Mouse (Mus musculus) gonadal fat pad, adult 2 months (tissue): Measurements from ENCODE around the gene Crkl. TPM values are rescaled to one million over a fixed set of nuclear protein-coding genes. Genes with fewer than 3 reads are reported as not detected.

Source experiments
- DNase-seq: peaks from one replicate; pipeline ENCODE4 v3.0.0-alpha.2; 2012; ENCODE audit warnings: low read depth
- polyA plus RNA-seq: library from polyadenylated mRNA; depleted of rRNA; stranded (reverse); fragments of >200 nt; gene quantifications from 2 replicates; pipeline ENCODE4 v1.2.3, GENCODE M21; 2012; rRNA removed

Crkl gene
- polyA plus RNA-seq: 28.0 and 28.5 TPM in 2 replicates

DNA sequence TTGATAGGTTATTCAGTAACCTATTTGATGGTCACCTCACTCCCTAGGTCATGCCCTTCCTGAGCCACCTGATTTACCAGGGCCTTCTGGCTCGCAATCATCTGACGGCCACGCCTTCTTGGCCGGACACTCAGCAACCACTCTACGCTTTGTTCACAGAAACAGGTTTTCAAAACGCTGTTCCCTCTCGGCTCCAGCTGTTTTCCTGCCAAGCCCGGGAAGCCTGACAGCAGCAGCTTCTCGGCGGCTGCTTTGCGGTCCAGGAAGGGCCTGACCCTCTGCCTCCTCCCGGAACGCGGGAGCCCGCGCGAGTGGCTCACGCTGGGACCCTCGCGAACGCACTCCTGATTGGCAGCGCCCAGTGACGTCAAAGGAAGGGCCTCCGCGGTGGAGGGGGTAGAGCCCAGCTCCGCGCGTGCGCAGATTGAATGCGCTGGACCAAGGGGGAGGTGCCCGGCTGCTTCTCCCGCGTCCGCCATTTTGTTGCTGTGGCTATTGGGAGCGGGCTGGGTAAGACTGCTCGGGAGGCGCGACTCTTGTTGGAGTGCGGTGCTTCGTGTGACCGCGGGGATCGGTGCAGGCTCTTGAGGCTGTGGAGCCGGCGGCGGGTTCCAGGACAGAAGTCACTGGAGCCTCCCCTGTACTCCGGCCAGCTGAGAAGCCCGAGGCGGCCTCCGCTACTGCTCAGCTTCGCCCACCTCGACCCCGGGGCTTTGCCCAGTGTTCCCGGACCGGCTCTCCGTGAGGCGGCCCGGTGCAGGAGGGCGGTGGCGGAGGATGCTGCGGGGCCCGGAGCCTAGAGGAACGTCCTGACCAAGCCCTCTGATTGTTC lies at the start of gene Crkl:
Gene Crkl, plus strand, starts transcription at position 447 of the 832 bp plus-strand sequence.
- peak; percentile 64 for DNase-seq

DNA sequence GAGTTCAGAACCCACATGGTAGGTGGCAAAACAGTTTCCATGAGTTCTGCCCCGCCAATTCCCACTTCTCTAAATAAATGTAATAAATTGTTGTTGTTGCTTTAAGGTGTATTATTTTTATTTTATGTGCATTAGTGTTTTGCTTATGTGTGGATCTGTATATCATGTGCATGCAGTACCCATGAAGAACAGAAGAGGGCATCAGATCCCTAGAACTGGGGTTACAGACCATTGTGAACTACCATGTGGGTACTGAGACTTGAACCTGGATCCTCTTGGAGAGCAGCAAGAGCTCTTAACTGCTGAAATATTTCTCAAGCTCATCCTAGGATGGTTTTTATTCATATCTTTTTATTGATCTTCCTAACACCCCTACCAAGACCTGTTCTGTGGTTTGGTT lies 48.9 kb upstream of the Crkl start:
- DNase-seq: no peak

DNA sequence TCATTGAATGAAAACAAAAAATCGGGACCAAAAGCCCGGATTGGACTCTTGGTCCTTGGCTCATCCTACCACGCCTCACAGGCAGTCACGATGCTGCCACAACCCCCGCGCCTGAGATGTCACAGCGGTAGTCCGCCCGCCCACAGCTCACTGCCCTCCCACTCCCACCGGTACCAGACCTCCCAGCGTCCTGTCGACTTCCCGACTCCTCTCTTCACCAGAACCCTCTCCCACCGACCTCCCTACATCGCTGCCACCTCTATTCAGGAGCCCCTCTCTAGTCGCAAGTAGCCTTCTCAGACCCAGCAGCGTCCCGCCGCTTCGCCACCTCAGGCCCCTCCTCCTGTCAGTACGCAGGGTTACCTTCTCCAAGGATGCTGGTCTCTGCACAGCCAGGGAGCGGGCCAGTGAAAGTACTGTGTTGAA lies 46.5 kb upstream of the Crkl start:
- no peak for DNase-seq

DNA sequence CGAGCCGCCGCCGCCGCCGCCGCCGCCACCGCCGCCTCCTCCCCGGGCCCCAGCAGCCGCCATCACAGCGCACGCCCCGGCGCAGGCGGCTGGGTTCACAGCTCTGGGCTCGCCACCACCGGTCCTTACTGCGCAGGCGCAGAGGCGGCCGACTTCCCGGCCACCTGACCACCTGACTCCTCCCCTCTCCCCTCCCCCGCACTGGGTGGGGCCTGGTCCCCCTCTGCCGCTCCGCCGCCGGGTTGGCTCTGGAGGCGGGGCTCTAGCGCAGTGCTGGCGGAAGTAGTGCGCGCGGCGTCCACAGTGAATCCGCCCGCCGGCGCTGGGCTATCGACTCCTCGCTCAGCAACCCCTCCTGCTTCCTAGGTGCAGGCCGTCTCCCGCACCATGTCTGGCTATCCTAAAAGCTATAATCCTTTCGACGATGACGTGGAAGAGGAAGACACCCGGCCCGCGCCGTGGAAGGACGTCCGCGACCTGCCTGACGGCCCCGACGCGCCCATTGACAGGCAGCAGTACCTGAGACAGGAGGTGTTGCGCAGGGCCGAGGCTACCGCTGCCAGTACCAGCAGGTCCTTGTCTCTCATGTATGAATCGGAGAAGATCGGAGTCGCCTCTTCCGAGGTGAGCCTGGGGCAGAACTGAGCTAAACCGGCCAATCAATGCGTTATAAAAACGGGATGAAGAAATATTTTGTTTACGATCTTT lies 45.9 kb upstream of the Crkl start, which contains the start of the genes Snap29 and Pi4ka:
Gene Snap29, plus strand, starts transcription at position 251 of the 708 bp plus-strand sequence.
Gene Pi4ka, minus strand, starts transcription at position 579 of the 708 bp plus-strand sequence.
- DNase-seq: peak; percentile 44

- DNase-seq: no peak
Measured at GRCm38 (mm10) chr16:17406512-17407231, 45.1 kb upstream of the Crkl start.

DNA sequence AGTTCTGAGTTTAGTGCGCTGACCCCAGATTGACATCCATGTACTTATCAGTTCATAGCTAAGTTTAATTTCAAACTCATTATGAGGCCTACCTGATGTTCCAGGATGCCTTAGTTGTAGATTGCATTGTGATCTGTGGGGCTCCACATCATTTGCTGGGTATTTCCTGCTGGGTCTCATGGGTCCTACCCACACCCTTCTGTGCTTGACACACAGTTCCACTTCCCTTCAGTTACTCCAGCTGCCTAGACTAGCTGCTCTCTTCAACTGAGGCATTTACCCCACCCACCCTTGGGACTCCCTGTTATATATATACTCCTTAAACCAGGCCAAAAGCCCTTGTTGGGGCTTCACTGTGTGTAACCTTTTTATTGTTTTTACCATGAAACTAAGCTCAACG lies 42.7 kb upstream of the Crkl start:
- DNase-seq: no peak

DNA sequence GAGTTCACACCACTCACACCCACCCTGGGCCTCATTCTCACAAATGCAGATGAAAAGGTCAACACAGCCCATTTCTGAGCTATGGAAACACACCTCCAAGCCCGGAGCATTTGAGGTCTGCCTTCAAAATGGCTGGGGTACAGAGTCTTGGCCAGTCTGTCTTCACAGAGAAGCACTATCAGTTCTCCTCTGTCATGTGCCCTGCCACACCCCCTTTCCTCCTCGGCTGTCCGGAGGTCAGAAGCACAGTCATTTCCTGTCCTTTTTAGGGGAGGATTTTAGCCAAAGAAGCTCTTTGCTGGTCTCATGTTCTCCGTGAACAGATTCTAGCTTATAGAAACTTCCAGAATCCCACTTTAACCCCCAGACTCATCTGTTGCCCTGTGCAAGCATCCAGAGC lies 41.6 kb upstream of the Crkl start:
- no peak for DNase-seq

DNA sequence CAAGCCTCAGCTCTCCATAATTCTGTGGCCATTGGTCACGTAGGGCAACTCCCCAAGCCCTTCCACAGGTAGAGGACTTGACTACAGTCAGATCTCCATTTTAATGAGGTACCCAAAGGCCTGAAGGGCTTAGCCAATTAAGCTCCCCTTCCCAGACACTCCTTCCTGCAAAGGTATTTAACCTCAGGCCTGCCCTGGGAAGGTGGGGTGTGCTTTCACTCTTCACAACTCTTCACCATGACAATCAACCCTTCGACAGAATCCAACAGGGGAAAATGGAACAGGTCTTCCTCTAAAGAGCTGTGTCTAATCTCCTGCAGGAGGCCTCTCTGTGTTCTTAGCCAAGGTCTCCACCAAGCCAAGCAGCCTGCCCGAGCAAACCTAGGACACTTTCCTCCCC lies 28.8 kb upstream of the Crkl start:
- no peak for DNase-seq

DNA sequence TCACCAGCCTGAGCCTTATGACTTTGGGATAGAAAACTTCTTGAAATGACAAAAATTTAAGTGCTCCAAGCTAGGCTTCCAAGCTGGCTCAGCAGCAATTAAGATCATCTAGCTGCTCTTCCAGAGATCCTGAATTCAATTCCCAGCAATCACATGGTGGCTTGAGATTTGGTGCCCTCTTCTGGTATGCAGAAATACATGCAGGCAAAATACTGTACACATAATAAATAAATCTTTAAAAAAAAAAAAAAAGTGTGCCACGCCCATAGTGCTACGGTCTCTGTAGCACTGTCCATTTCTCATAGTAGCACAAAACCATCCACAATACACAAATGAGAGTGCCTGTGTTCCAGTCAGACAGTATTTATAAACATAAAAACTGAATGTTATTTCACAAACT lies 19.2 kb upstream of the Crkl start:
- no peak for DNase-seq

DNA sequence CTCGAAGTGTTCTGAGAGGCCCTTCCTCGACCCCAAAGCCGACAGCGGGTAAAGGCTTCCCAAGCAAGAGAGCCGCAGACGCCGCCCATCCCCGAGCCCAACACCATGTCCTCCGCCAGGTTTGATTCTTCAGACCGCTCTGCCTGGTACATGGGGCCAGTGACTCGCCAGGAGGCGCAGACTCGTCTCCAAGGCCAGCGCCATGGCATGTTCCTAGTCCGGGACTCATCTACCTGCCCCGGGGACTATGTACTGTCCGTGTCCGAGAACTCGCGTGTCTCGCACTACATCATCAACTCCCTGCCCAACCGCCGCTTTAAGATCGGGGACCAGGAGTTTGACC lies 557 bp downstream of the Crkl start:
- no peak for DNase-seq

GRCm38 (mm10) chr16:17456901-17457300 lies 5.1 kb downstream of the Crkl start:
- DNase-seq: no peak

- no peak for DNase-seq
Measured at GRCm38 (mm10) chr16:17460254-17460653, 8.5 kb downstream of the Crkl start.

GRCm38 (mm10) chr16:17461596-17461995 lies 9.8 kb downstream of the Crkl start:
- DNase-seq: no peak

GRCm38 (mm10) chr16:17463184-17463583 lies 11.4 kb downstream of the Crkl start:
- no peak for DNase-seq

DNA sequence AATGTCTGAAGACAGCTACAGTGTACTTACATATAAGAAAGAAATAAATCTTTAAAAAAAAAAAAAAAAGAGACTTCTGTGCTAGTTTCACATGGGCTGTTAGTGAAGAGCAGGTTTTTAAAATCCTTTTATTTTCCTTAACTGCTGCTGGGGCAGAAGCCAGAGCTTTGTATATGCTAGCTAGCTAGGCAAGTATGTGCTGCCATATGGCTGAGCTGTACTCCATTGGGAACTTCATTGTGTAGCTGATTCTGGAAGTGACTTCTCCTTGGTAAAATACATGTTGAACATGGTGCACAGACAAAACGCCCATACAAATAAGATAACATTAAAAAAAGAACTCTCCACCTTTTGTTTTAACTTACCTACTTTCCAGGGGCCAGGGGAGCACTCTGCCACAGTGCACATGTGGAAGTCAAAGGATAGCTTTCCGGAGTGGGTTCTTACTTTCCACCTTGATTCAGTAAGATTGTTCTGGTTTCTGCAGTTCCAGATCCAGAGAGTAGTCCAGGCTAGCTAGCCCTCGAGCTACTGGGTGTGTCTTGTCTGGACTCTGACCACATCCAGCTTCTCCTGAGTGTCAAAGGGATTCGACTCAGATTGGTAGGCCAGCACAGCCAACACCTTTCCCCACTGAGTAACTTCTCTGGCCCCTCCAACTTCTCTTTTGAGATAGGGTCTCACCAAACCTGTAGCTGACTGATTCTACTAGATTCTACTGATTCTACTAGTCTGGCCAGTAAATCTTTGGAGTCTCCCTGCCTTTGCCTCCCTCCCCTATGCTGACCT lies 15.3 kb downstream of the Crkl start:
- DNase-seq: no peak

- no peak for DNase-seq
Measured at GRCm38 (mm10) chr16:17472498-17472897, 20.7 kb downstream of the Crkl start.

DNA sequence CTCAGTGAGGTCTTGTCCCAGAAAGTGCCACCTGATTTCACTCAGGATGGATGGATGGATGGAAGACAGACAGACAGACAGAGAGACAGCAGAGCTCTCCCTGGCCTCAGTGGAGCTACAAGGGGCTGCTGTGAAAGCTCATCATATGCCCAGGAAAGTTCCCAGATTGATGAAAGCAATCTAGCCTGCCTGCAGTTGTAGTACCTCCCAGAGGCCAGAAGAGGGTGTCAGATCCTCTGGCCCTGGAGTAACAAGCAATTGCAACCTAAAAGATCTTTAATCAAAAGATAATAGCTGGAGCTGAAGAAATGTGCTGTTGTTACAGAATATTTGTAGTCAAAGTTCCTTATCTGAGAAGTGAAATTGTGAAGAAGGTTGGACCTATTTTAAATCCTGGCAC lies 22.3 kb downstream of the Crkl start:
- no peak for DNase-seq

DNA sequence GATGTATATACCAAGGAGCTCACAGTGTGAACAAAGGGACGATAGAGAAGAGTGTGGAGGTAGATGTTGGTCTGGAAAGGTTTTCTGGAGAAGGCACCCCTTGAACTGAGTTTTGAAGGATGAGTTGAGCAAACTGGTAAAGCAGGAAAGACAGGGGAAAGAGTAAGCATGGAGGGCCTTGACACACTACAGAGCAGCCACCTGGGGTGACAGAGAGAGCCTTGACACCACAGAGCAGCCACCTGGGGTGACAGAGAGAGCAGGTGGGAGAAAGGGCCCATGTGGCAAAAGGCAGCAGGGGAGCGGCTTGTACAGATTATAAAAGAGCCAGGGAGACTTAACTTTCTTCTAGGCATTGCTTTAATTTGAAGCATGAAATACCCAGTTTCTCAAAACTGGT lies 23.0 kb downstream of the Crkl start:
- no peak for DNase-seq

DNA sequence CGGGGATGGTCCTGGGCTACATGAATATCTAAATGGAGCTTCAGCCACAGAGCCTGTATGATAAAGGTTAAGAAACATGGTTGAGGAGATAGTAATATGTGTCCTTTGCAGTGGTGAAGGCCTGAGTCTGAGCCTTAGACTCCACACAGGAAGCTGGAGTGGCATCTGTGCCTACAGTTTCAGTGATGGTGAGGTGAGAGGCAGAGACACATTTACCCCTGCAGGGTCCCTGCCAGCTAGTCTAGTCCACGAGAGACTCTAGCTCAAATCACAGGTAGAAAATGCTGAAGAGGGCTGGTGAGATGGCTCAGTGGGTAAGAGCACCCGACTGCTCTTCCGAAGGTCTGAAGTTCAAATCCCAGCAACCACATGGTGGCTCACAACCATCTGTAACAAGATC lies 23.5 kb downstream of the Crkl start:
- DNase-seq: no peak

- DNase-seq: no peak
Measured at GRCm38 (mm10) chr16:17478331-17478943, 26.6 kb downstream of the Crkl start.

DNA sequence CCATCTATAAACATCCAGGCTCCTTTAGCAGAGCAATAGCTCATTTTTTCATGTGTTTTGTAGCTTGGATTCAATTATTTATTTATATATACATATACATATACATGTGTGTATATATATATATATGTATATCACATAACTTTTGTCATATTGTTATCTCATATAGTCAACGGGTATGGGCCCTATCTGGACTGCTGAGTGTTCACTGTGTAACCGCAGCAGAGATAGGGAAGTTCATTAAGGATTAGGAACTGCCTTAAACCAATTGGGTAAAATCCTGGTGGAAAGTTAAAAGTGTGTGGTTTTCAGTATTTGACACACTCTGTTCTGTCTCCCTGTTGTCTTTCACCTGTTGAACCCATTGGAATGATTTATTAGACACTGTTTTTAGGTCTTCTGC lies 29.7 kb downstream of the Crkl start:
- DNase-seq: no peak
